In genomic region chr8:47674777-47675710, GRCm38 (mm10) we compare ENCODE assay signal across 8 mouse cellular contexts. TPM values are rescaled to one million over a fixed set of nuclear protein-coding genes. Genes with fewer than 3 reads are reported as not detected.
DNase-seq lines count a peak whose midpoint lies in the region; ATAC-seq lines count a peak whose summit lies in the region.

TSS of gene Ing2 (minus strand) at chr8:47675556.

- peaks cover 6% of the 10 kb centered on the region; the same call in 1 of the 2 replicates for H3K4me1 ChIP-seq in lung, embryonic 16.5 days (replicated peaks; ENCODE audit: control insufficient read depth, insufficient read depth, low read length)

- peak; percentile 99 for DNase-seq in MEL-GATA-1-ER (ENCODE audit: extremely low read depth, low read depth)
- peak; percentile 100 for DNase-seq in cerebellum, adult 8-10 months
- peak; percentile 100 for DNase-seq in forelimb bud, embryonic 11.5 days (ENCODE audit: low read depth, low spot score)
- DNase-seq in layer of hippocampus, adult 9-10 months (ENCODE audit: low spot score): peak; percentile 100
- DNase-seq in ovary, postnatal 10 days (ENCODE audit: low spot score): peak; percentile 99
- DNase-seq in thymus, postnatal 10 days (ENCODE audit: low spot score in 2 of 2): peak; percentile 100

- peak; percentile 77 for ATAC-seq in hematopoietic stem cell, adult 5-6 weeks (replicated peaks in 1 of 2; ENCODE audit: insufficient read depth in 1 of 2, low FRiP score in 2 of 2, low TSS enrichment in 1 of 2, low read depth in 1 of 2, poor library complexity in 2 of 2, severe bottlenecking in 2 of 2)
- peak; percentile 90 for ATAC-seq in lung, embryonic 16.5 days (ENCODE audit: low read depth)

- H3K36me3 ChIP-seq in lung, embryonic 16.5 days (ENCODE audit: control insufficient read depth, insufficient read depth, low read length): 0 out of 2 replicates have a peak, but pooled peaks cover 2% of the 10 kb centered on the region

- WGBS in lung, embryonic 16.5 days: under 1% methylated on average over 79 of the region's 106 CpGs

- no peaks in the 10 kb centered on the region for H3K27me3 ChIP-seq in lung, embryonic 16.5 days (ENCODE audit: control insufficient read depth, insufficient read depth, low read depth, low read length)

- H3K4me2 ChIP-seq in lung, embryonic 16.5 days (ENCODE audit: low read depth, low read length): peak within 1 kb of the TSS; percentile 66

- H3K27ac ChIP-seq in lung, embryonic 16.5 days (ENCODE audit: low read length): peak within 1 kb of the TSS; percentile 99

- peak within 1 kb of the TSS; percentile 95 for H3K4me3 ChIP-seq in lung, embryonic 16.5 days (ENCODE audit: low read length)

- no peaks in the 10 kb centered on the region for H3K9me3 ChIP-seq in lung, embryonic 16.5 days (ENCODE audit: control insufficient read depth, low read length)

- peak within 1 kb of the TSS; percentile 98 for H3K9ac ChIP-seq in lung, embryonic 16.5 days (ENCODE audit: low read length)

RNA-seq across cellular contexts. Expression of gene Ing2, which starts in this region (rescaled TPM):
- total RNA-seq in hematopoietic stem cell, adult 5-6 weeks (2017): 89.2 and 90.7 TPM in 2 replicates
- polyA plus RNA-seq in lung, embryonic 16.5 days (2015; fragmentation: Nextera tagmentation; extraction: Ambion mirVana): 10.9 and 11.8 TPM in 2 replicates

Comparison
In these comparisons a context has a peak if more than half of its experiments do, and no peak if none do; other contexts are left out.
1. Peak in every context shown above with its lines: DNase-seq, ATAC-seq, H3K4me3 ChIP-seq and H3K27ac ChIP-seq.